Mouse (Mus musculus) stomach, postnatal 0 days (tissue): ENCODE measurements around the gene Mas1. TPM values are rescaled to one million over a fixed set of nuclear protein-coding genes. Genes with fewer than 3 reads are reported as not detected.

Source experiments
- ATAC-seq: fragments of 200-750 bp; cut with Nextera tagmentation; 2 replicates; pipeline ENCODE4 v1.8.0; 2017; ENCODE audit not compliant: low FRiP score, low TSS enrichment
- DNase-seq: peaks from one replicate; pipeline ENCODE4 v3.0.0-alpha.2; 2016; ENCODE audit warnings: low spot score
- H3K27ac ChIP-seq: fragments of 300-500 bp; sonication (generic); replicated peaks from 2 replicates; pipeline ENCODE4 v1.5.1; 2014; ENCODE audit warnings: mild to moderate bottlenecking, control low read depth
- H3K27me3 ChIP-seq: fragments of 300-500 bp; sonication (generic); 2 replicates; pipeline ENCODE4 v1.6.1; 2014; ENCODE audit warnings: low read length; ENCODE audit not compliant: control insufficient read depth, insufficient read depth
- H3K36me3 ChIP-seq: fragments of 300-500 bp; sonication (generic); 2 replicates; pipeline ENCODE4 v1.6.1; 2014; ENCODE audit warnings: low read length, mixed read lengths; ENCODE audit not compliant: control insufficient read depth, insufficient read depth
- H3K4me1 ChIP-seq: fragments of 300-500 bp; sonication (generic); replicated peaks from 2 replicates; pipeline ENCODE4 v1.6.1; 2014; ENCODE audit warnings: antibody characterized with exemption; ENCODE audit not compliant: control insufficient read depth, insufficient read depth
- H3K4me2 ChIP-seq: fragments of 300-500 bp; sonication (generic); replicated peaks from 2 replicates; pipeline ENCODE4 v1.6.1; 2014; ENCODE audit warnings: low read depth, mild to moderate bottlenecking, control low read depth, moderate library complexity
- H3K4me3 ChIP-seq: fragments of 300-500 bp; sonication (generic); 2 replicates; pipeline ENCODE4 v1.5.1; 2014; ENCODE audit warnings: low read depth, low read length, control low read depth
- H3K9ac ChIP-seq: fragments of 300-500 bp; sonication (generic); 2 replicates; pipeline ENCODE4 v1.6.1; 2014; ENCODE audit warnings: mild to moderate bottlenecking, low read length, control low read depth, mixed read lengths
- H3K9me3 ChIP-seq: fragments of 300-500 bp; sonication (generic); 2 replicates; pipeline ENCODE4 v1.6.1; 2016; ENCODE audit warnings: low read length; ENCODE audit not compliant: control insufficient read depth
- CTCF ChIP-seq: IDR thresholded peaks from 2 replicates; pipeline ENCODE4 v1.5.1; 2016; ENCODE audit warnings: antibody characterized with exemption, low read depth, mild to moderate bottlenecking, moderate library complexity
- EP300 ChIP-seq: optimal IDR thresholded peaks from 2 replicates; pipeline ENCODE3; 2016; ENCODE audit warnings: antibody characterized with exemption
- WGBS: fragments of 180-500 bp; shearing (Covaris S2); extraction: QIAGEN DNeasy Blood & Tissue Kit; methylation state at CpG from one replicate; pipeline ENCODE4 v1.1.7; 2014; 5-methylcytosine and 5-hydroxymethylcytosine counted together
- polyA plus RNA-seq: library from polyadenylated mRNA; unstranded; fragments of >200 nt; fragmentation: Nextera tagmentation; extraction: Ambion mirVana; gene quantifications from 2 replicates; pipeline ENCODE4 v1.2.1, GENCODE M21; 2015

Gene Mas1
- polyA plus RNA-seq, 1 experiment from 2014 or later = 0.12 TPM

DNA sequence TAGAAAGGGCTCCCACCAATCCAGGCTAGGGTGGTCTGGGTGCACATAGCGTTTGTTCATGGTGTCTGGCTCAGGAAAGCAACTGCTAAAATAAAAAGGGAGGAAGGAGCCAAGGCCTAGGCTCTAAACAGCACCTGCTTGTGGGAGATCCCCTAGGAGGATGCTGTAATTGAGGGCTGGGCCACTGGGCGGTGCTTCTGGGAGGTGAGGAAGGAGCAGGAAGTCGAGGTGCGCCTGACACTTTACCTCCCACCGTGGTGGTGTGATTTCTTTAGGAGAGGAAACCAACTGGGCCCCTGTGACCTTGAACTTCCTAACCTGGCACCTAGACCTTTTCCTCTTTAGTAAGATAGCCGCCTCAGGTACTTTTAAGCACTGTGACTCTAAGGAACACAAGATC lies 18.7 kb upstream of the Mas1 start:
- H3K9ac ChIP-seq = no peak overlapping the region
- no peaks in the 10 kb centered on the region for H3K27me3 ChIP-seq
- H3K27ac ChIP-seq = no peak overlapping the region
- H3K9me3 ChIP-seq = no peaks in the 10 kb centered on the region
- no peak overlapping the region for H3K4me3 ChIP-seq
- TF ChIP-seq EP300 (no peak), CTCF (peak; percentile 13; the same call in 1 of the 2 replicates)
- no peak overlapping the region for H3K4me2 ChIP-seq
- no peaks in the 10 kb centered on the region; the same call in 1 of the 2 replicates for H3K36me3 ChIP-seq
- no peaks in the 10 kb centered on the region for H3K4me1 ChIP-seq
- DNase-seq = peak; percentile 39
- WGBS = 40% methylated on average over 6 of the region's 6 CpGs
- ATAC-seq = no peak

DNA sequence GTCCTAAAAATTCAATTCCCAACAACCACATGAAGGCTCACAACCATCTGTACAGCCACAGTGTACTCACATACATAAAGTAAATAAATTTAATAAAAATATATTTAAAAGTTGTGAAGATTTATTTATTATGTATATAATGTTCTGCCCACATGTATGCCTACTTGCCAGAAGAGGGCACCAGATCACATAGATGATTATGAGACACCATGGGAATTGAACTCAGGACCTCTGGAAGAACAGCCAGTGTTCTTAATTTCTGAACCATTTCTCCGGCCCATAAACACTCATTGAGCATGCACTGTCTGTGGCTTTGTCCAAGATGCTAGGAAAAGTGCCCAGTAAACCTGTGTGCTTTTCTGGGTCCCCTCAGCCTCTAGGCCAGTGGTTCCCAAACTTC lies 13.3 kb upstream of the Mas1 start:
- no peak overlapping the region for H3K9ac ChIP-seq
- DNase-seq (no peak), ATAC-seq (no peak)
- H3K4me3 ChIP-seq = no peak overlapping the region
- H3K9me3 ChIP-seq = no peaks in the 10 kb centered on the region
- no peaks in the 10 kb centered on the region for H3K4me1 ChIP-seq
- no peaks in the 10 kb centered on the region for H3K36me3 ChIP-seq
- 80% methylated on average over 1 of the region's 1 CpGs for WGBS
- TF ChIP-seq CTCF (peak; percentile 34; the same call in 1 of the 2 replicates), EP300 (no peak)
- H3K27me3 ChIP-seq = no peaks in the 10 kb centered on the region
- no peak overlapping the region for H3K27ac ChIP-seq
- H3K4me2 ChIP-seq = no peak overlapping the region

DNA sequence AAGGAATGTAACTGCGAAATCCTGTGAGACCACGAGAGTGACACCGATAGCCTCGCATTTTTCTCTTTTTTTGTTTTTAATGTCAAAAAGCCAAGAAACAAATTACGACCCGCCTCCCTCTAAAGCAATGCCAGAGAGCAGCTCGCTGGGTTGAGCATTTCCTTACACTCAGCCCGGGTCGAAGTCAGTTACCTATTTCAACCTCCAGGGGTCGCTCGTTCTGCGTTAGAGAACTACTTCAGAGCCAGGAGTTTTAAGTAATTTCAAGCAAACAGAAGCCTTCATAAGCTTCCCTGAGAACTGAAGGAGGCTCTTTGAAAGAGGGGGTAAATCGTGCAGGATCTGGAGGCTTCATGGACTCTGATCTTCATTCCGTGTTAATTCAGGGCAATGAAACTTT lies 12.2 kb upstream of the Mas1 start:
- H3K9me3 ChIP-seq = no peaks in the 10 kb centered on the region

DNA sequence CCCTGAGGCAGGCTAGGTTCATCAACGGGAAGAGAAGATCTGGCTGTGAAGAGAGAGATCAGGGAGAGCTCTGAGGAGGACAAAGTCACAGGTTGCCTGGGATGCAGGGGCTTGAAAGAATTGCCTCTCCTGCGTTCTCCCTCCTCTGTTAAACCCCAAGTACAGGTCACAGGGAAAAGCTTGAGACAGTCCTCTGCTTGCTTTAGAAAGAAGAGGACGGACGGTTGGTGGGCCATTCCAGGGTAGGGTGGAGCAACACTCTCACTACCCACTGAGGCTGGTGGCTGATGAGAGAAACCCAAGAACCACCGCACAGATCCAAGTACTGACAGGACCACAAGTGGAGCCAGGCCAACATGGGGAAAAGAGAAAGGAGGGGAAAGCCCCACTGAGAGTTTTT lies 7.8 kb upstream of the Mas1 start, which contains the start of gene Mrgprh:
Gene Mrgprh, plus strand, starts transcription at position 301 of the 400 bp plus-strand sequence.
- H3K9me3 ChIP-seq = no peaks in the 10 kb centered on the region
- no peaks in the 10 kb centered on the region for H3K4me1 ChIP-seq
- TF ChIP-seq EP300 (no peak), CTCF (no peak)
- WGBS = 85% methylated on average over 5 of the region's 5 CpGs
- ATAC-seq = no peak
- no peak within 1 kb of the TSS for H3K4me3 ChIP-seq
- H3K27ac ChIP-seq = no peak within 1 kb of the TSS
- H3K4me2 ChIP-seq = no peak within 1 kb of the TSS
- no peak within 1 kb of the TSS for H3K9ac ChIP-seq
- H3K36me3 ChIP-seq = no peaks in the 10 kb centered on the region
- no peaks in the 10 kb centered on the region for H3K27me3 ChIP-seq
- DNase-seq = no peak

More for the DNA sequence above, 12.2 kb upstream of the Mas1 start:
- DNase-seq (peak; percentile 79), ATAC-seq (peak; percentile 78)
- WGBS = 2% methylated on average over 14 of the region's 14 CpGs
- Histone ChIP-seq H3K9ac (peak overlapping the region; percentile 47; the same call in 1 of the 2 replicates), H3K4me2 (peak overlapping the region; percentile 47), H3K36me3 (no peaks in the 10 kb centered on the region), H3K27me3 (no peaks in the 10 kb centered on the region), H3K4me3 (peak overlapping the region; percentile 17; the same call in 1 of the 2 replicates), H3K27ac (no peak overlapping the region), H3K4me1 (no peaks in the 10 kb centered on the region)
- TF ChIP-seq CTCF = peak; percentile 86
- no peak for TF ChIP-seq EP300

DNA sequence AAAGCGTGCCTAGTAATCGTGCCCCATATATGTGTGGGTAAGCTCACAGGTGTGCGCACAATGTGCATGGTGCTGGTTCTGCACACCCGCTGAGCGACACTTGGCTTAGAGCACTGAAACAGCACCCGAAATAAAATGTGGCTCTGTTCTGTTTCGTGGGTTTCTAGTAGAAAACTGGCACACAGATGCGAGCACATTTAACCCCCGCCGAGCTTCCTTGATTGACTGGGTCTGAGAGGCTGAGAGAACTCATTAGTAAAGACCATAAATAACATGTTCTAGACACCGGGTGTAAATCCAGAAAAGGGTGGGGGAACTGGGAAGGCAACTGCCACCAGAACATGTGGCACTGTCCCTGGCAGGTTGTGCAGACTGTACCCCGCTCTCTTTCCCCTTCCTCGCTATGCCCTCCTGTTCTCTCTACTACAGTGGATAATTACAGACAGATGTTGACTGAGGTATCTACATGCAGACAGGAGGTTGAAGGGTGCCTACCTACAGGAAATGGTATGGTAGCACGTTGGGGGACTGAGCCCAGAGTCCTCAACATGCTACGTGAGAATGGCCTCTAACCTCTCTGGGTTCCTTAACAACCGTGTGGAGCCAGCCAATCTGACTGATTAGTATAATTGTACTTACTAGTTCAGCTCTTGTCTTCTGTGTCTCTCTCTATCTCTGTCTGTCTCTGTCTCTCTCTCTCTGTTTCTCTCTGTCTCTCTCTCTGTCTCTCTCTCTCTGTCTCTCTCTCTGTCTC lies 4.5 kb upstream of the Mas1 start:
- no peak for ATAC-seq
- no peak overlapping the region for H3K4me2 ChIP-seq
- DNase-seq = no peak
- TF ChIP-seq EP300 (no peak), CTCF (no peak)
- 70% methylated on average over 16 of the region's 16 CpGs for WGBS
- no peaks in the 10 kb centered on the region for H3K27me3 ChIP-seq
- no peaks in the 10 kb centered on the region for H3K36me3 ChIP-seq
- H3K4me1 ChIP-seq = no peaks in the 10 kb centered on the region
- no peak overlapping the region for H3K9ac ChIP-seq
- H3K9me3 ChIP-seq = no peaks in the 10 kb centered on the region
- no peak overlapping the region for H3K4me3 ChIP-seq
- no peak overlapping the region for H3K27ac ChIP-seq

DNA sequence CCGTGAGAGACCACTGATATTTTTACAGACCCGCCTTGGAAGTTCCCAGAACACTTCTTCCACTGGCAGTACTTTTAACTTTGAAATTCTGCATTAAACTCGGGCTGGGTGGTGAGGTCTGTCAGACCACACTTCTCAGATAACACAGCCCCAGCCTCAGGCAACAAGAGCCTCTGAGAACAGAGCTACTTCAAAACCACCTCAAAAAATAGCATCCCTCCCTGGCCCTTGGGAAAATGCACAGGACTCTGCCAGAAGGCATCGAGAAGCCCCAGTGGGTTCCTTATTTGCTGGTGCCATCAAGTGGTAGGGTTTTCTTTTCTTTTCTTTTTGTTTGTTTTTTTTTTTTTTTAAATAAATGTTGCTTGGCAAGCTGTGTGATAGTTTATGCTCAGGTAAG lies 697 bp upstream of the Mas1 start:
- DNase-seq = no peak

More for the DNA sequence above, 697 bp upstream of the Mas1 start:
- no peak overlapping the region for H3K27ac ChIP-seq
- no peaks in the 10 kb centered on the region for H3K4me1 ChIP-seq
- H3K4me2 ChIP-seq = no peak overlapping the region
- H3K9me3 ChIP-seq = no peaks in the 10 kb centered on the region
- no peaks in the 10 kb centered on the region for H3K27me3 ChIP-seq
- H3K36me3 ChIP-seq = no peaks in the 10 kb centered on the region
- H3K9ac ChIP-seq = no peak overlapping the region
- 19% methylated on average over 4 of the region's 4 CpGs for WGBS
- TF ChIP-seq CTCF = no peak
- TF ChIP-seq EP300 = no peak
- no peak for ATAC-seq
- no peak overlapping the region for H3K4me3 ChIP-seq
